Mouse (Mus musculus) gastrocnemius, adult 18-20 months (tissue): ENCODE results near the gene Kirrel. TPM values are rescaled to one million over a fixed set of nuclear protein-coding genes. Genes with fewer than 3 reads are reported as not detected.

Source experiments
- DNase-seq: peaks from one replicate; pipeline ENCODE4 v3.0.0; 2021; ENCODE audit warnings: low spot score
- total RNA-seq, 2 experiments: library from RNA; stranded (reverse); gene quantifications; 2 replicates each; pipeline ENCODE4 v1.2.3; 2021

Kirrel gene
- total RNA-seq, 2 experiments from 2014 or later, result 2.7 to 4.9 TPM

- DNase-seq, result peak; percentile 58
These were observed 92.3 kb downstream of the Kirrel start for GRCm38 (mm10) chr3:87082235-87082634.

GRCm38 (mm10) chr3:87079751-87080150 lies 94.8 kb downstream of the Kirrel start:
- DNase-seq, result no peak

GRCm38 (mm10) chr3:87079301-87079700 lies 95.2 kb downstream of the Kirrel start:
- no peak for DNase-seq

GRCm38 (mm10) chr3:87077681-87078080 lies 96.9 kb downstream of the Kirrel start:
- DNase-seq, result no peak

GRCm38 (mm10) chr3:87076899-87077298 lies 97.6 kb downstream of the Kirrel start:
- DNase-seq, result no peak

- no peak for DNase-seq
These were observed 98.4 kb downstream of the Kirrel start for GRCm38 (mm10) chr3:87076161-87076560.

- no peak for DNase-seq
These were observed 101.7 kb downstream of the Kirrel start for GRCm38 (mm10) chr3:87072612-87073515.

- DNase-seq, result no peak
These were observed 102.4 kb downstream of the Kirrel start for GRCm38 (mm10) chr3:87072191-87072590.

GRCm38 (mm10) chr3:87067396-87067975 lies 107.1 kb downstream of the Kirrel start:
- no peak for DNase-seq

GRCm38 (mm10) chr3:87053939-87054338 lies 120.6 kb downstream of the Kirrel start:
- DNase-seq, result no peak

GRCm38 (mm10) chr3:87047801-87048200 lies 126.7 kb downstream of the Kirrel start:
- DNase-seq, result no peak

- no peak for DNase-seq
These were observed 132.8 kb downstream of the Kirrel start for GRCm38 (mm10) chr3:87041733-87042132.

GRCm38 (mm10) chr3:87038500-87038899 lies 136.0 kb downstream of the Kirrel start:
- DNase-seq, result no peak

GRCm38 (mm10) chr3:87034061-87034460 lies 140.5 kb downstream of the Kirrel start:
- DNase-seq, result no peak

- peak; percentile 65 for DNase-seq
These were observed 141.2 kb downstream of the Kirrel start for GRCm38 (mm10) chr3:87033357-87033756.

GRCm38 (mm10) chr3:87030855-87031254 lies 143.7 kb downstream of the Kirrel start:
- DNase-seq, result peak; percentile 60

Other genes starting within 250 kb of the Kirrel start
- gene Cd1d1, start 175.3 kb downstream of the Kirrel start, total RNA-seq, result 1 to 10 TPM; 1.9 to 3.6 TPM
- 1 to 10 TPM; 1.2 to 2.0 TPM for gene Fcrls, start 89.0 kb upstream of the Kirrel start, total RNA-seq
- not detected for gene Cd5l, start 183.1 kb upstream of the Kirrel start, total RNA-seq
- gene Fcrl1, start 201.6 kb upstream of the Kirrel start, total RNA-seq, result not detected